Mouse (Mus musculus): ENCODE data around the gene Mrpl23. TPM values are rescaled to one million over a fixed set of nuclear protein-coding genes. Genes with fewer than 3 reads are reported as not detected.

Gene Mrpl23
- 16.4 and 17.2 TPM in 2 replicates for polyA plus RNA-seq (2014; fragmentation: Nextera tagmentation; extraction: Ambion mirVana)

- peak within 1 kb of the TSS; percentile 74 for H3K4me2 ChIP-seq (ENCODE audit: low read depth, low read length)
- no peaks in the 10 kb centered on the region; the same call in 1 of the 2 replicates for H3K27me3 ChIP-seq (ENCODE audit: control insufficient read depth, insufficient read depth, low read length)
- 8% methylated on average over 17 of the region's 17 CpGs for WGBS
- H3K27ac ChIP-seq (replicated peaks; ENCODE audit: low read depth, low read length), result peak within 1 kb of the TSS; percentile 91
- peak within 1 kb of the TSS; percentile 55 for H3K4me3 ChIP-seq (ENCODE audit: low read depth, low read length)
- peak; percentile 77 for ATAC-seq (replicated peaks; ENCODE audit: insufficient number of reproducible peaks, low FRiP score, low TSS enrichment, low read depth)
- H3K4me1 ChIP-seq (ENCODE audit: control insufficient read depth, insufficient read depth, low read length), result peaks cover under 1% of the 10 kb centered on the region; the same call in 1 of the 2 replicates
- no peaks in the 10 kb centered on the region; the same call in 1 of the 2 replicates for H3K36me3 ChIP-seq (replicated peaks; ENCODE audit: control insufficient read depth, insufficient read depth, low read depth, low read length)
- no peak for DNase-seq (ENCODE audit: low spot score)
- no peaks in the 10 kb centered on the region for H3K9me3 ChIP-seq (replicated peaks; ENCODE audit: control insufficient read depth, low read length)
- H3K9ac ChIP-seq (replicated peaks; ENCODE audit: low read length), result peak within 1 kb of the TSS; percentile 82
Observed at GRCm38 (mm10) chr7:142532671-142533058, at the start of gene Mrpl23. Mrpl23 (plus strand) TSS chr7:142532686.

GRCm38 (mm10) chr7:142483136-142483535 is 49.4 kb upstream of the Mrpl23 start:
- Histone ChIP-seq H3K36me3 (replicated peaks; ENCODE audit: control insufficient read depth, insufficient read depth, low read depth, low read length) (no peaks in the 10 kb centered on the region), H3K9ac (replicated peaks; ENCODE audit: low read length) (peak overlapping the region; percentile 28; the same call in 1 of the 2 replicates), H3K4me3 (ENCODE audit: low read depth, low read length) (no peak overlapping the region), H3K27me3 (ENCODE audit: control insufficient read depth, insufficient read depth, low read length) (no peaks in the 10 kb centered on the region), H3K27ac (replicated peaks; ENCODE audit: low read depth, low read length) (peak overlapping the region; percentile 94), H3K9me3 (replicated peaks; ENCODE audit: control insufficient read depth, low read length) (no peaks in the 10 kb centered on the region), H3K4me2 (ENCODE audit: low read depth, low read length) (no peak overlapping the region), H3K4me1 (ENCODE audit: control insufficient read depth, insufficient read depth, low read length) (peaks cover 29% of the 10 kb centered on the region)
- DNase-seq (ENCODE audit: low spot score), result peak; percentile 67
- WGBS, result 38% methylated on average over 11 of the region's 11 CpGs
- no peak; the same call in 1 of the 2 replicates for ATAC-seq (replicated peaks; ENCODE audit: insufficient number of reproducible peaks, low FRiP score, low TSS enrichment, low read depth)

- ATAC-seq (replicated peaks; ENCODE audit: insufficient number of reproducible peaks, low FRiP score, low TSS enrichment, low read depth) (no peak), DNase-seq (ENCODE audit: low spot score) (no peak)
- Histone ChIP-seq H3K9me3 (replicated peaks; ENCODE audit: control insufficient read depth, low read length) (no peaks in the 10 kb centered on the region), H3K36me3 (replicated peaks; ENCODE audit: control insufficient read depth, insufficient read depth, low read depth, low read length) (no peaks in the 10 kb centered on the region), H3K27me3 (ENCODE audit: control insufficient read depth, insufficient read depth, low read length) (no peaks in the 10 kb centered on the region), H3K4me1 (ENCODE audit: control insufficient read depth, insufficient read depth, low read length) (peaks cover 29% of the 10 kb centered on the region), H3K9ac (replicated peaks; ENCODE audit: low read length) (no peak overlapping the region), H3K4me3 (ENCODE audit: low read depth, low read length) (no peak overlapping the region), H3K4me2 (ENCODE audit: low read depth, low read length) (no peak overlapping the region), H3K27ac (replicated peaks; ENCODE audit: low read depth, low read length) (no peak overlapping the region)
- 79% methylated on average over 12 of the region's 12 CpGs for WGBS
Observed at GRCm38 (mm10) chr7:142484780-142485179, 47.7 kb upstream of the Mrpl23 start.

- no peak overlapping the region for H3K4me3 ChIP-seq (ENCODE audit: low read depth, low read length)
- H3K9me3 ChIP-seq (replicated peaks; ENCODE audit: control insufficient read depth, low read length), result no peaks in the 10 kb centered on the region
- H3K27me3 ChIP-seq (ENCODE audit: control insufficient read depth, insufficient read depth, low read length), result no peaks in the 10 kb centered on the region
- H3K4me1 ChIP-seq (ENCODE audit: control insufficient read depth, insufficient read depth, low read length), result peaks cover 20% of the 10 kb centered on the region
- peak; percentile 22 for DNase-seq (ENCODE audit: low spot score)
- peak overlapping the region; percentile 83 for H3K27ac ChIP-seq (replicated peaks; ENCODE audit: low read depth, low read length)
- 50% methylated on average over 8 of the region's 8 CpGs for WGBS
- no peak overlapping the region for H3K4me2 ChIP-seq (ENCODE audit: low read depth, low read length)
- H3K36me3 ChIP-seq (replicated peaks; ENCODE audit: control insufficient read depth, insufficient read depth, low read depth, low read length), result no peaks in the 10 kb centered on the region
- H3K9ac ChIP-seq (replicated peaks; ENCODE audit: low read length), result peak overlapping the region; percentile 46
- no peak for ATAC-seq (replicated peaks; ENCODE audit: insufficient number of reproducible peaks, low FRiP score, low TSS enrichment, low read depth)
Observed at GRCm38 (mm10) chr7:142486751-142487162, 45.7 kb upstream of the Mrpl23 start.

GRCm38 (mm10) chr7:142487341-142487859 is 45.1 kb upstream of the Mrpl23 start:
- H3K27me3 ChIP-seq (ENCODE audit: control insufficient read depth, insufficient read depth, low read length), result no peaks in the 10 kb centered on the region
- H3K4me2 ChIP-seq (ENCODE audit: low read depth, low read length), result peak overlapping the region; percentile 16; the same call in 1 of the 2 replicates
- H3K9ac ChIP-seq (replicated peaks; ENCODE audit: low read length), result peak overlapping the region; percentile 46
- no peaks in the 10 kb centered on the region for H3K9me3 ChIP-seq (replicated peaks; ENCODE audit: control insufficient read depth, low read length)
- peaks cover 13% of the 10 kb centered on the region for H3K4me1 ChIP-seq (ENCODE audit: control insufficient read depth, insufficient read depth, low read length)
- WGBS, result 17% methylated on average over 9 of the region's 9 CpGs
- DNase-seq (ENCODE audit: low spot score) (peak; percentile 87), ATAC-seq (replicated peaks; ENCODE audit: insufficient number of reproducible peaks, low FRiP score, low TSS enrichment, low read depth) (peak; percentile 25)
- H3K4me3 ChIP-seq (ENCODE audit: low read depth, low read length), result no peak overlapping the region
- H3K27ac ChIP-seq (replicated peaks; ENCODE audit: low read depth, low read length), result peak overlapping the region; percentile 83
- no peaks in the 10 kb centered on the region for H3K36me3 ChIP-seq (replicated peaks; ENCODE audit: control insufficient read depth, insufficient read depth, low read depth, low read length)

GRCm38 (mm10) chr7:142488053-142488452 is 44.4 kb upstream of the Mrpl23 start:
- 84% methylated on average over 3 of the region's 3 CpGs for WGBS
- Histone ChIP-seq H3K4me3 (ENCODE audit: low read depth, low read length) (no peak overlapping the region), H3K4me2 (ENCODE audit: low read depth, low read length) (no peak overlapping the region), H3K9ac (replicated peaks; ENCODE audit: low read length) (no peak overlapping the region), H3K9me3 (replicated peaks; ENCODE audit: control insufficient read depth, low read length) (no peaks in the 10 kb centered on the region), H3K4me1 (ENCODE audit: control insufficient read depth, insufficient read depth, low read length) (peaks cover 7% of the 10 kb centered on the region), H3K36me3 (replicated peaks; ENCODE audit: control insufficient read depth, insufficient read depth, low read depth, low read length) (no peaks in the 10 kb centered on the region), H3K27ac (replicated peaks; ENCODE audit: low read depth, low read length) (peak overlapping the region; percentile 83), H3K27me3 (ENCODE audit: control insufficient read depth, insufficient read depth, low read length) (no peaks in the 10 kb centered on the region)
- ATAC-seq (replicated peaks; ENCODE audit: insufficient number of reproducible peaks, low FRiP score, low TSS enrichment, low read depth) (no peak), DNase-seq (ENCODE audit: low spot score) (no peak)

- 78% methylated on average over 8 of the region's 8 CpGs for WGBS
- Histone ChIP-seq H3K36me3 (replicated peaks; ENCODE audit: control insufficient read depth, insufficient read depth, low read depth, low read length) (no peaks in the 10 kb centered on the region), H3K4me3 (ENCODE audit: low read depth, low read length) (no peak overlapping the region), H3K9ac (replicated peaks; ENCODE audit: low read length) (no peak overlapping the region), H3K4me1 (ENCODE audit: control insufficient read depth, insufficient read depth, low read length) (no peaks in the 10 kb centered on the region; the same call in 1 of the 2 replicates), H3K9me3 (replicated peaks; ENCODE audit: control insufficient read depth, low read length) (no peaks in the 10 kb centered on the region), H3K27ac (replicated peaks; ENCODE audit: low read depth, low read length) (no peak overlapping the region), H3K27me3 (ENCODE audit: control insufficient read depth, insufficient read depth, low read length) (no peaks in the 10 kb centered on the region), H3K4me2 (ENCODE audit: low read depth, low read length) (no peak overlapping the region)
- ATAC-seq (replicated peaks; ENCODE audit: insufficient number of reproducible peaks, low FRiP score, low TSS enrichment, low read depth) (no peak), DNase-seq (ENCODE audit: low spot score) (no peak)
Observed at GRCm38 (mm10) chr7:142493535-142493934, 39.0 kb upstream of the Mrpl23 start.

- DNase-seq (ENCODE audit: low spot score) (no peak), ATAC-seq (replicated peaks; ENCODE audit: insufficient number of reproducible peaks, low FRiP score, low TSS enrichment, low read depth) (no peak)
- Histone ChIP-seq H3K4me1 (ENCODE audit: control insufficient read depth, insufficient read depth, low read length) (no peaks in the 10 kb centered on the region), H3K9ac (replicated peaks; ENCODE audit: low read length) (no peak overlapping the region), H3K27ac (replicated peaks; ENCODE audit: low read depth, low read length) (no peak overlapping the region), H3K27me3 (ENCODE audit: control insufficient read depth, insufficient read depth, low read length) (no peaks in the 10 kb centered on the region), H3K4me2 (ENCODE audit: low read depth, low read length) (no peak overlapping the region), H3K4me3 (ENCODE audit: low read depth, low read length) (no peak overlapping the region), H3K9me3 (replicated peaks; ENCODE audit: control insufficient read depth, low read length) (no peaks in the 10 kb centered on the region), H3K36me3 (replicated peaks; ENCODE audit: control insufficient read depth, insufficient read depth, low read depth, low read length) (no peaks in the 10 kb centered on the region)
- 79% methylated on average over 3 of the region's 3 CpGs for WGBS
Observed at GRCm38 (mm10) chr7:142496158-142496557, 36.3 kb upstream of the Mrpl23 start.
